Mouse (Mus musculus): ENCODE measurements at regions not wholly inside any gene's neighbourhood (a gene's known extent, or its start where the extent isn't known, plus 50 kb on each side); places are given as distances from the start of the nearest gene placed in this dataset.

DNA sequence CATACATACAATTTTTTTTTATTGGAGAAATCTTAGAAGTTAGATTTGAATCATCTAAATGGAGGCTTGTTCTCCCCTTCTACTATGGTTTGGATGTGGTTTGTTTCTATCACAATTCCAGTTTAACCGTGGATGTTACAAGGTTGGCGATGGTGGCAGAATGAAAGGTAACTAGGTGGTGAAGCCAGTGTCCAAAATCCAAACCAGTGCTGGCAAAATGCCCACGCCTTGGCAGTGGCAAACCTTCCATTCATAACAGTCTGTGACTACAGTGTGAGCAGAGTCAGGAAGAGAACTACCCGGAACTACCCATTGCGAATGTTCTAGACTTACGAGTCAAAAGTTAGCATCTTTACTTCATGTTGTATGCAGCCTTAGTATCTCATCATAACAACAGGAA lies 163.6 kb upstream of the Ccdc122 start:
- intact Hi-C loops (cut with DNase I), result loop anchor here (10.0 kb wide), 2 partner anchors 108 to 188 kb away; no protein-coding TSS in a partner anchor

DNA sequence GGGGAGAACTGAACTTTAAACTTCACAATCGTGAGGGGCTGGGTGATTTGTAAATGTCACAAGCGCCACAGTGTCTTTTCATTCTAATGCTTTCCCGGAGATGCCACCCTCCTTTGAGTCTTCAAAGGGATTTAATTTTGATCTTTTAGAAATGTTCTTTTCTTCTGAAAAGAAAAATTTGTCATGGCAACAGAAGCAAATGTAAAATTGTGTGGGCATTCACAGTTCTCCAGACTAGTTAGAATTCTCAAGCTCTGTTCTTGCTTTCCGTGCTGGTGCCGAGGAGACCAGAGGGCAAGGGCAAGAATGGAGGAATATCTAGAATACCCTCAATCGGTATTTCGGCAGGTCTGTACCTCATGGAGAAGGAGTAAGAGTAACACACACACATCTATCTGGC lies 164.1 kb upstream of the Ccdc122 start:
- intact Hi-C loops (cut with DNase I), result loop anchor here (10.0 kb wide), 2 partner anchors 108 to 188 kb away; no protein-coding TSS in a partner anchor

DNA sequence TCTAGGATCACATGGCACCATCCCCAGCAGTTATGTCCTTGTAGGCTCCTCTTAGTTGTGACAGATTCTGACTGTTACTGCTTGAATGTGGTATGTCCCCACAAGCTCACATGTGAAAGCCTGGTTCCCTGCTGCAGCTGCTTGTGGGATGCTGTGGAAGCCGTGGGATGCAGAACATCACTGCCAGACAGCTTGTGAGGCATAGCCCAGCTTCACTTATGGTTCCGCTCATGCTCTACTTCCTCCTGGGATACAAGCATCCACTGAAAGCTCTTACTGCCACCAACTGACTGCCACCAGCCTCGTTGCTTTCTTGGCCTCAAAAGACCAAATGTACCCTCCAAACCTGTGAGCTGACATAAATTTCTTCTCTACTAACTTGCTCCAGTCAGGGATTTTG lies 167.7 kb upstream of the Ccdc122 start:
- intact Hi-C loops (cut with DNase I), result loop anchor here (5.0 kb wide), 1 partner anchor 52 kb away; no protein-coding TSS in a partner anchor

- intact Hi-C loops (cut with DNase I), result loop anchor here (5.0 kb wide), 1 partner anchor 51 kb away; no protein-coding TSS in a partner anchor
These were observed 168.4 kb upstream of the Ccdc122 start for GRCm38 (mm10) chr14:76868131-76868530.

GRCm38 (mm10) chr14:76864664-76865063 lies 171.9 kb upstream of the Ccdc122 start:
- intact Hi-C loops (cut with DNase I), result loop anchor here (5.0 kb wide), 1 partner anchor 47 kb away; no protein-coding TSS in a partner anchor

DNA sequence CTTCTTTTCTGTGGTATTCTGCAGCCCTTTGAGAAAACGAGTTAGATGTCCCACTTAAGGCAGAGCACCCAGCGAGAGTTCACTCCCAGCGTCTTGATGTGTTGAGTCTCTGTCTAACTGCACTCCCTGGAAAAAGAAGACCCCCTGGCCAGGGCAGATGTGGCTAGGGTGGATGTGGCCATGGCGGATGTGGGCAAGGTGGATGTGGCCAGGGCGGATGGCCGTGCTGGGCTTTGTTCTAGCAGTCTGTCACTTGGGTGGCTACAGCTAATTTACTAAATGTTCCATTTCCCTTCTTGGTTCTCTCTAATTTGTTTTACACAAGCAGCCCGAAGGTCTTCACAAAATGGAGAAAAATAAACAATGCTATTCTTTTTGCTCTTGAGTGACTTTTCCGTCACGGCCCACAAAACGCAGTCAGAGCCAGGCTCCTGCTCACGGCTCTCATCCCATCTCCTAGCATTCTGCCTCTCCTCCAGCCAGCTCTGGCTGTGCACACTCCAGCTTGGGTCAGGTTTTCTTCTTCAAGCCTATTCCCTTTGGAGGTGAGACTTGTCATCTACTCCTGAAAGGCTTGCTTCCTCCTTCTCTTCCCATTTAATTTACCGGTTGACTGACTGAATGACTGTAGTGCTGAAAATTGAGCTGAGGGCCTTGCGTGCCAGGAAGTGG lies 173.4 kb upstream of the Ccdc122 start:
- intact Hi-C loops (cut with DNase I), result no loop called here

GRCm38 (mm10) chr14:76858396-76858795 lies 178.2 kb upstream of the Ccdc122 start:
- intact Hi-C loops (cut with DNase I), result no loop called here

GRCm38 (mm10) chr14:76857196-76857773 lies 179.3 kb upstream of the Ccdc122 start:
- intact Hi-C loops (cut with DNase I), result no loop called here

- intact Hi-C loops (cut with DNase I), result no loop called here
These were observed 180.0 kb upstream of the Ccdc122 start for GRCm38 (mm10) chr14:76856591-76856990.

- intact Hi-C loops (cut with DNase I), result no loop called here
These were observed 181.6 kb upstream of the Ccdc122 start for GRCm38 (mm10) chr14:76854965-76855364.

DNA sequence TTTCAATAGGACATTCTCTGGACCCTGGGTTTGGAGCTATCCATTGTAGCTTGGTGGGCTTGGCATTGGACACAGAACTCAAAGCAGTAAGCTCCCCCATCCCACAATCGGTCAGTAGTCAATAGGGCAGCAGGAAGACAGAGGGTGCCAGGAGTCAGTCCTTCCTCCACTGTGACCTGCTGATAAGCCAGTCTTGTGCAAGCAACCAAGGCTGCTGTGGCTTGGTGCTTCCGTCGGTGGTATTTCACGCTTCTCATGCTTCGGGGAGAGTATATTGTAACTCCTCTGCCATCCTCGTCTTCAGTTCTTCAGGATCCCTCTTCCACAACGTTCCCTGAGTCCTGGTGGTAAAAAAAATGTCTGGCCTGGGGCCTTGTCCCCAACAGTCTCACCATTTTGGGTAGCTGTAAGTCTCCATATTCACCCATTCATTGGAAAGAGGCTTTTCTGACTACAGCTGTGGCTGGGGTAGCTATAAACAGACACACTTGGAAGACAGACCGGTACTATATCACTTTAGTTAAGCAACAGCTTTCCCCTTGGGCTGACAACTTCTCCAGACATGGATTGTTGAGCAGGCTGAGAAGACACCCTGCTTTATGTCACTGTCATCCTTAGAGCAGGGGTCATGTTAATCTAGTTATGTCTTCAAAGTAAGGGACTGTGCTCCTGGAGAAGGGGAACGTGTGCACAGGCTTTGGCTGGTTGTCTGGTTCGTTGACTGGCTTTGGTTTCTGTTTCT lies 184.9 kb upstream of the Ccdc122 start:
- intact Hi-C loops (cut with DNase I), result no loop called here

DNA sequence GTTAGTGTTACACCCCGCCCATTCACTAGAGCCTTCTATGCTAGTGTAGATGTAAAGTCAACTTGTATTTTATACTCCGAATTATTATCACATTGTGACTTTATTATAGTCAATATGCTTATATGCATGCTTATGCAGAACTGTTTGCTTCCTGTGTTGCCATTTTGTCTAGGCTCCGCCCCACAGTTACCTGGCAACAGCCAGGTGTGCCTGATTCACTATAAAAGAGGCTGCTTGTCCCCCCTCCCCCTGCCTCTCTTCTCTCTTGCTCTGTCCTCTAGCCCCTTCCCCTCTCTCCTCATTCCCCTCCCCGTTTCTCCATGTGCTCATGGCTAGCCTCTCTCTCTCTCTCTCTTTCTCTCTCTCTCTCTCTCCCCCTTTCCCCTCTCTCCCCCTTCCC lies 185.9 kb upstream of the Ccdc122 start:
- intact Hi-C loops (cut with DNase I), result no loop called here

- intact Hi-C loops (cut with DNase I), result no loop called here
These were observed 186.5 kb upstream of the Ccdc122 start for GRCm38 (mm10) chr14:76850051-76850450.

GRCm38 (mm10) chr14:76849636-76850035 lies 186.9 kb upstream of the Ccdc122 start:
- intact Hi-C loops (cut with DNase I), result no loop called here

DNA sequence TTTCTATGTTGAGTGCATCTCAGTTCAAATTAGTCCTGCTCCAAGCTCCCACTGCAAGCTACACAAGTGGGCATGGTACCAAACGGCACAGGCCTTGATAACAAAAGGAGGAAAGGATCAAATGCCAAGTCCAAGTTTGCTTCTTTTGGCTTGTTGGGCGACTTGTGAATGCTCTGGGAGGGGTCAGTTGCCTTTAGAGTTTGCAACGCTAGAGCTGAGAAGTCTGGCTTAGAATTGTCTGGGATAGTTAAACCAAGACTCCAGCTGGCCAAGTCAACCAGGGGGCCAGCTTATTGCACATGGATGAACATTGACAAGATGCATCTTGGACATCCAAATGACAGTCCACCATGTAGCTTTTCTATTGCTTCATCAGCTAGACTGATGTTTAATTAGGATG lies 187.5 kb upstream of the Ccdc122 start:
- intact Hi-C loops (cut with DNase I), result no loop called here

GRCm38 (mm10) chr14:76845706-76846105 lies 190.9 kb upstream of the Ccdc122 start:
- intact Hi-C loops (cut with DNase I), result no loop called here

DNA sequence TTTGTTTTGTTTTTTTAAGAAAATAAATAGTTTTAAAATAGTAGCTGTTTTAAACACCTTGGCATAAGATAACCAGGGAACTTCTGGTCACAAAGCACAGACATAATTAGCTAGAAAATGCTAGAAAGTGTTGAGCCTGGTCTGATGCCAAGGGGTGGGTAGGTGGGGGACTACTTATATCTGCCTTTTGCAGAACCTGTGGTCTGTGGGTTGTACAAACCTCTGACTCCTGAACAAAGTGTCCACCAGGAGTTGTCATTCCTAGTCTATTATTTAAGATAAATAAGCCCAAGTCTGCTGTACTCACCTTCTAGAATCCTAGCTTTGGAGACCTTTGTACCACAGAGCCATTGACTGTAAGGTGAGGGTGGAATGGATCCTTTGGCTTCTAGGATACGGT lies 191.9 kb upstream of the Ccdc122 start:
- intact Hi-C loops (cut with DNase I), result no loop called here

DNA sequence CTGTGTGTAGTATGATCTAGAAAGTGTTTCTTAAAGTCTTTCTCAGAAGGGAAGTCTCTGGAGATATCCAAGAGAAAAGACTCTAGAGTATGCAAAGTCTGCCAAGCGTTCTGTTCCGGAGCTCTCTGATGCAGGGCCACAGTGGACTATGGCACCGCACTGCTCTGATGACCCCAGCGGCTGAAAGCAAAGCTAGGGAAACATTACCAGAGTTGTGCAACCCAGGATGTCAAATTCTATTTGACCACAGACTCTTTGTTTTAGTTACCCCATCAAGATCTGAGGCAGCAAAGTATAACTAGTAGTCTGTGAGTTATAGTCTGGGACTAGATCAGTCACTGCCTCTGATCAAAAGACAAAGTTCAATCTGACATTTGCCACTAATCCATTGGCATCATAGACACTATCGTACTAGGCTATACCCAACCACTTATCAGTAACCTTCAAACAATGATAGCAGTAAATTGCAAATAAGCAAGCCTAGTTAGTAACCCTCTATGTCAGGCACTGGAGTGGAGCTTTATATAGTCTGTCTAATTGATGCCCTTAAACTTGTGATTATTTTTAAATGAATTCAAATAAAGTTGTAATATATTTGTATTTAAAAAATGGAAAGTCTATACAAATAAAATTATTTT lies 198.9 kb upstream of the Ccdc122 start:
- intact Hi-C loops (cut with DNase I), result no loop called here

DNA sequence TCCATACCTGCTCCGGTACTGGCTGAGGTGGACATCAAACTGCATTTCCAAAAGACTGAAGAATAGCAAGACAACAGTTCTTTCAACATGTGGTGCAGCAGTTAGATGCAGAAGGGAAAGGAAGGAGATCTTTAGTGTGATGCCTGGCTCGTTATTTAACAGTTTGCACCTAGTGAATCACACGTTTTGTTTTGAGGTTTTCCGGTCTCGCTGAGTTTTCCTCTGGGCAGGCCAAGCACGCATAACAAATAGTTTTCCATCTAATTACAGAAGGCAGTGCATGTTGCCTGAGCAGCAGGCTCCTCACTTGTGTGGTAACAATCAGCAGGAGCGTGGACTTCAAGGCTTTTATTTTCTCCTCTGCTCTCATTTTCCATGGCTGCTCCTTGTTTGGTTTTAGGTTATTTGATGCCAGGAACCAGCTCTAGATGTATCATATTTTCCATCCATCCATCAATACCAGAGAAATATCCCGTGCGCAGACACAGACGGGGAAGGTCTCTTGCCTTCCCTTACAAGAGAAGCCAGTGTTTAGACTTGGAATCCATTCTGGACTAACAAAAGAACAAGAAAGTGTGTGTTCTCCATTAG lies 199.6 kb upstream of the Ccdc122 start:
- intact Hi-C loops (cut with DNase I), result no loop called here

GRCm38 (mm10) chr14:76836271-76836670 lies 200.3 kb upstream of the Ccdc122 start:
- intact Hi-C loops (cut with DNase I), result no loop called here

DNA sequence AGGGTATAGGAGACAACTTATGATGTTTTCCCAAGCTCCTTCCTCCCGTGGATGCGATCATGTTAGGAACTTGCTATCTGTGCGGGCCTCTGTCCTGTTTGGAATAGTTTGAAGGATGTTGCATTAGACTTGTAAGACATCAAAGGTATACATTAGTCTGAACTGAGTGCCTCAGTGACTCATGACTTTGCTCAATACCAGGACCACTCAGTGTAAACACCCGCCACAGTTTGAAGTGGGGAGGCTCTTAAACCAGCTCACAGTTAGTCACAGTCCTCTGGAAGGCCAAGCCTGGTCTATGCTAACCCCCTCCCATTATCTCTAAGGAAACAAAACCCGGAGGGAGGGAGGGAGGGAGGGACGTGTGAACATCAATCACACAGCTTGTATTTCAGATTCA lies 202.5 kb upstream of the Ccdc122 start:
- intact Hi-C loops (cut with DNase I), result no loop called here

GRCm38 (mm10) chr14:76829161-76829510 lies 207.4 kb upstream of the Ccdc122 start:
- intact Hi-C loops (cut with DNase I), result no loop called here
